Mouse (Mus musculus) olfactory bulb, adult 2 months (tissue): ENCODE data around the gene Gm20521. TPM values are rescaled to one million over a fixed set of nuclear protein-coding genes. Genes with fewer than 3 reads are reported as not detected.
"Not testable (repeated sequence)": the region's sequence is repeated elsewhere in the genome, so short reads cannot be mapped to it uniquely, and the experiment has no call there.

Experiments used
- H3K27ac ChIP-seq: fragments of 200-500 bp; 2 replicates; pipeline ENCODE4 v1.5.1; 2012; ENCODE audit warnings: low read depth, low read length; ENCODE audit not compliant: insufficient read depth
- H3K4me1 ChIP-seq: fragments of 200-500 bp; 2 replicates; pipeline ENCODE4 v1.6.1; 2012; ENCODE audit warnings: low read length; ENCODE audit not compliant: control insufficient read depth, insufficient read depth
- H3K4me3 ChIP-seq: fragments of 200-500 bp; 2 replicates; pipeline ENCODE4 v1.5.1; 2012; ENCODE audit warnings: mild to moderate bottlenecking, low read depth, low read length, moderate library complexity; ENCODE audit not compliant: insufficient read depth
- CTCF ChIP-seq: fragments of 200-500 bp; IDR thresholded peaks from 2 replicates; pipeline ENCODE4 v1.5.1; 2012; ENCODE audit warnings: low read depth, mild to moderate bottlenecking, low read length, moderate library complexity; ENCODE audit not compliant: insufficient read depth
- POLR2A ChIP-seq: fragments of 200-500 bp; IDR thresholded peaks from 2 replicates; pipeline ENCODE4 v1.6.1; 2012; ENCODE audit warnings: mild to moderate bottlenecking, low read depth, low read length, moderate library complexity; ENCODE audit not compliant: insufficient read depth
- WGBS: fragments of 180-500 bp; shearing (Covaris S2); methylation state at CpG from one replicate; pipeline ENCODE4 v1.1.7; 2018; 5-methylcytosine and 5-hydroxymethylcytosine counted together
- polyA plus RNA-seq: library from polyadenylated mRNA; stranded (reverse); fragments of >200 nt; gene quantifications from 2 replicates; pipeline ENCODE4 v1.2.4, GENCODE M21; 2012; ENCODE audit warnings: low replicate concordance; ENCODE audit not compliant: missing spikeins, insufficient read depth, insufficient read length

Gm20521 gene
- polyA plus RNA-seq, 1 experiment = not detected

DNA sequence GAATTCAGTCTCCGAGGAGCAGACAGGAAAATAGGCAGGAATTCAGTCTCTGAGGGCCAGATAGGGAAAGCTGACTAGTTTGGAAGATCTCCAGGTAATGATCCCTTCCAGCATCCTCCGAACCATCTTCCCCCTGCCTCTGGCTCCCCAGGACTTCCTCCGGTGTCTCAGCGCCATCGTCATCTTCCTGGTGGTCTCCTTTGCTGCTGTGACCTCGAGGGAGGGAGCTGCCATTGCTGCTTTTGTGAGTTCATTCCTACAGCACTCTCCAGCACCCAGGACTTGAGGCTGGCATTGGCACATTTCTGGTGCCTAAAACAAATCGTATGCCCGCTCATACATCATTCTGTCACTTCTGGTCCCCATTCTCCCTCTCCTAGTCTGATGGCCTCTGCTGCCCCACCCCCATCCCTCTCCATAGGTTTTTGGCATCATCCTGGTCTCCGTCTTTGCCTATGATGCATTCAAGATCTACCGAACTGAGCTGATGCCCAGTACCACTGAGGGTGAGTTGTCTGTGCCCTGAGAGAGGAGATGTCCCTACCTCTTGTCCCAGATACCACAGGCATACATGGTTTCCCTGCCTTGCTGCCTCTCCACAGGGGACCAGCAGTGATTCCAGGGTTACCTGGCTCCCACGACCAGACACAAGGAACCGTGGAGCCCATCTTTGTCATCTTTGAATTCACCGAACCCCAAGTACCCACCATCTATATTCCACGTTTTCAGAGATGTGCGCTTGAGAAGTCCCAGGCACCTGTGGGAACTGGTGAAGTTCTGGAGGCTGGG is 55.4 kb downstream of the Gm20521 start:
- WGBS = 79% methylated on average over 15 of the region's 15 CpGs
- peaks cover 13% of the 10 kb centered on the region for H3K4me1 ChIP-seq
- no peak overlapping the region for H3K4me3 ChIP-seq
- no peak overlapping the region for H3K27ac ChIP-seq
- TF ChIP-seq CTCF (no peak), POLR2A (no peak)

DNA sequence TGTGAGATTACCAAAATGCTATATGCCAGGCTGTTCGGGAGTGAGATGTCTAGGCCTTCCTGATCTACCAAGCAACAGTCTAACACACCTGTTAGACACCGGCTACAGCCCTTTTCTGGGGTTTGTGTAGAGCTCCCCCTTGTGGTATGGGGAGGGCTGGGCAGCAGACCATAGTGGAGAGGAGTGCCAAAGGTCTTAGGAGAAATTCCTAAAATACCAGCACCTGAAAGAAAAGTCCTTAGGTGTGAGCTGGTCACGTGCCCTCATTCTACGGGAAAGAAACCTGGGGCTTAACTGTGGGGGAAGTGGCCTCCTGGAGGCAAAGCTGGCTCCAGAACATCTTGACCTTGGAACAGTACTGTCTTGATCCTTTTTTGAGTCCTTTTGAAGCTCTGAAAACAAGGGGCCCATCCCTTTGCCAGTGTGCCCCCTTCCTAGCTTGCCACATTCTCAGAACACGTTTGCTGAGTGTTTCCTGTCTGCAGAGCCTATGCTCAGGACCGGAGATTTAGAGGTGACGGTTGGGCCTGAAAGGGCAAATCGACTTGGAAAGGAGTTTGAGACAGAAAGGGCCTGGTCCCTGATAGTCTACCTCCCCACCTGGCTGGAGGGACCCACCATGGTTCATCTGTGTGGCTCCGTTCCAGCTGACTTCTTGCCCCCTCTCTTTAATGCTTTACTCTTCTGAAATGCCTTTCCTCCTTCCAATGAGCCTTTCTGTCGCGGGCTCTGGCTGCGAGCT is 56.4 kb downstream of the Gm20521 start:
- TF ChIP-seq POLR2A (no peak), CTCF (no peak)
- H3K4me1 ChIP-seq = peaks cover 13% of the 10 kb centered on the region
- WGBS = 68% methylated on average over 12 of the region's 12 CpGs
- no peak overlapping the region for H3K27ac ChIP-seq
- H3K4me3 ChIP-seq = no peak overlapping the region

DNA sequence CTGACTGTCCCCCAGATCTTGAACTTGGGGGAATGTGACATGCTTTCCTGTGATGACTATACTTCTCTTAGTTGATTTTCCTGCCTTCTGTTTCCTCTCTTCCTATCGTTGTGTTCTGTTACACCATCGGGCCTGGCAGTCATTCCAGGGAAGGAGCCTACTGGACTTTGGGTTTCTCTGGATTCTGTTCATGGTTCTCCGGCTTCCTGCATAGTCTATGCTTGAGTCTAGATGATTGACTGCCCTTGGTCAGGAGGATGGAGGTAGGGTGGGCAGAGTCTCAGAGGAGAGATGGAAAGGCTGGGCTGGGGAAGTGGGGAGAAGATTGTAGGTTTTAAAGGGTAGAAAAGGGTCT is 56.9 kb downstream of the Gm20521 start:
- WGBS = 81% methylated on average over 3 of the region's 3 CpGs
- TF ChIP-seq POLR2A (no peak), CTCF (no peak)

DNA sequence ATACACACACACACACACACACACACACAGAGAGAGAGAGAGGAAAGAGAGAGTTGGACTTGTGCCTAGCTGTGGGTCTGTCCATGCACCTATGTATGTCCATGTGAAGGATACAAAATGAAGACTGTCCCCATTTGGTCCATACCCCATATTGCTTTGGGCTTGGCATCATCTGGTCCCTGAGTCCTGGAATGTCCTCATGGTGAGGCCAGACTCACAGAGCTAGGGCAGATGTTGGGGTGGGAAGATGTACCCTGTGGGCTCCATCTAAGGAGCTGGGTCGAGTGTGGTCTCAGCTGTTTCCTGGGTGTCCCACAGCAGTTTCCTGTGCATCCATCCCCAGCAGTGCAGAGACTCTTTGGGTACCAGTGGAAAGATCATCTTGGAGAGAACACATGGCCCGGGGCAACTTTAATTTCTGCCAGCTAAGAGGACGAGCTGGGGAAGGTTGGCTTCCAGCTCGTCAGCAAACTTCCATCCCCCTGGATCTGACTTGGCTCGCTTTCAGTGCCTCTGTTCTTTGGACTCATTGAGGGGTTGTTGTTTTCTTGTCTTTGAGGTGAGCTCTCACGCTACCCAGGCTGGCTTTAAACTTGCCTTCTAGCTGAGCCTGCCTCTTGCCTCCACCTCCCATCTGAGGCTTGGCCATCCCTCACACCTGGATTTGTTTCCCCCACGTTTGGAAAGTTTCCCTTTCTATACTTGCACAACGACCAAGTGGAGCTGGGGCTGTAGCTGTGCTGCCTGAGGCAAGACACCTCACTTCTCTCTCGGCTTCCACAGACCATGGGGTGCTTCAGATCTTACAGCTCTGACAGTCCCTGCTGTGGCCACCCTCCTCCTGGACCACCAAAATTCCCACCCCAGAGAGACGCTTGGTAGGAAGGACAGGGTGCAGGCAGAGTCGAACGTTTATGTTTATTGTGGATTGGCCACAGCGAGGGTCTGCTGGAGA is 58.1 kb downstream of the Gm20521 start:
- no peak for TF ChIP-seq POLR2A
- H3K27ac ChIP-seq = no peak overlapping the region
- 64% methylated on average over 13 of the region's 13 CpGs for WGBS

More for the DNA sequence above, 56.9 kb downstream of the Gm20521 start:
- Histone ChIP-seq H3K27ac (no peak overlapping the region), H3K4me3 (no peak overlapping the region), H3K4me1 (peaks cover 13% of the 10 kb centered on the region)

DNA sequence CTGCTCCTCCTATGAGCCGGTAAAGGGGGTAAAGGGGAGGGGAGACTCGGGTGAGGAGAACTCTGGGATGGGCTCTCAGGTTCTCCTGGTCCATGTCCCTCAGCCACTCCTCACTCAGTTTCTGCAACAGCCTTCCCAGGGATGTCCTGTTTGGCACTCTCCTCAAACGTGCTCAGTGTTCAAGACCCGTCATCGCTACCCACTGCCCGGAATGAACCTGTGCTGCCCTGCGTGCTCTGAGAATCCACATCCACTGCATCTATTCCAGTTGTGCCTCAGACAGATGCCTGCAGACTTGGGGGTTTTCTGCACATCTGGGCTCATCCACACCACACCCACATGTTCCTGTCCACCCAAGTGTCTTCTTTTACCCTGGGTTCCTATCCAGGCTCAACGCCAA is 59.2 kb downstream of the Gm20521 start:
- H3K4me1 ChIP-seq = peaks cover 9% of the 10 kb centered on the region
- TF ChIP-seq CTCF (no peak), POLR2A (no peak)
- WGBS = 94% methylated on average over 8 of the region's 8 CpGs
- no peak overlapping the region for H3K27ac ChIP-seq
- H3K4me3 ChIP-seq = no peak overlapping the region

More for the DNA sequence above, 58.1 kb downstream of the Gm20521 start:
- peaks cover 13% of the 10 kb centered on the region for H3K4me1 ChIP-seq
- H3K4me3 ChIP-seq = no peak overlapping the region

DNA sequence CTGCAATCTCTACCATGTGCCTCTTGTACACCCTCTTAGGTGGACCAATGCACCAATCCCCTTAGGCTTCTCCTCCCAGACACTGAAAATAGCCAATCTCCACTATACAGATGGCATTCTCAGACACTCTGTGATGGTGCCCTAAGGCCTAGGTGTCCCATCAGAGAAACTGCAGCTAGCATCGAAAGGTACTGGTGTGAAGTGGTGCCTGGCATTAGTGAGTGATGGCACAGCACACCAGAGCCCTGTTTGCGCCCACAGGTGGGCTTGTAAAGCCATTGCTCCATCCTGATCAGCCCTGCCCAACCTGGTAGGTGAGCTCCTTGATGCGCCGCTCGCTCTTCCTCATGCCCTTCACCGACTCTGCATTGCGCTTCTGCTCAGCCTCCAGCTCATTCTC is 60.7 kb downstream of the Gm20521 start:
- WGBS = 96% methylated on average over 7 of the region's 7 CpGs
- TF ChIP-seq POLR2A (no peak), CTCF (no peak)
- Histone ChIP-seq H3K27ac (no peak overlapping the region), H3K4me3 (no peak overlapping the region), H3K4me1 (peaks cover 2% of the 10 kb centered on the region; the same call in 1 of the 2 replicates)

DNA sequence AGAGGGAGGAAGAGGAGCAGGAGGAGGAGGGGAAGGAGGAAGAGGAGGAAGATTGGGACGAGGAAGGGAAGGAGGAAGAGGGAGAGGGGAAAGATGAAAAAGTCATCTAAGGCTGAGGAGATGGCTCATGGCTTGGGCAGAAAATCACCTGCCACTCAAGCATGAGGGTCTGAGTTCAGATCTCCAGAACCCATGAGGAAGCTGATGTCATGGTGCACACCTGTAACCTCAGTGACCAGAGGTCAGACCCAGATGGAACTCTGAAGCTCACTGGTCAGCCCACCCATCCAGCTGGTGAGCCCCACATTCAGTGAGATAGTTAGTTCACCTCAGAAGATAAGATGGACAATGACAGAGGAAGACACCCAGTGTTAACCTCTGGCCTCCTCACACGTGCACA is 61.7 kb downstream of the Gm20521 start:
- WGBS = 70% methylated on average over 2 of the region's 2 CpGs
- Histone ChIP-seq H3K27ac (no peak overlapping the region), H3K4me3 (no peak overlapping the region), H3K4me1 (no peaks in the 10 kb centered on the region)
- TF ChIP-seq POLR2A (no peak), CTCF (no peak)

DNA sequence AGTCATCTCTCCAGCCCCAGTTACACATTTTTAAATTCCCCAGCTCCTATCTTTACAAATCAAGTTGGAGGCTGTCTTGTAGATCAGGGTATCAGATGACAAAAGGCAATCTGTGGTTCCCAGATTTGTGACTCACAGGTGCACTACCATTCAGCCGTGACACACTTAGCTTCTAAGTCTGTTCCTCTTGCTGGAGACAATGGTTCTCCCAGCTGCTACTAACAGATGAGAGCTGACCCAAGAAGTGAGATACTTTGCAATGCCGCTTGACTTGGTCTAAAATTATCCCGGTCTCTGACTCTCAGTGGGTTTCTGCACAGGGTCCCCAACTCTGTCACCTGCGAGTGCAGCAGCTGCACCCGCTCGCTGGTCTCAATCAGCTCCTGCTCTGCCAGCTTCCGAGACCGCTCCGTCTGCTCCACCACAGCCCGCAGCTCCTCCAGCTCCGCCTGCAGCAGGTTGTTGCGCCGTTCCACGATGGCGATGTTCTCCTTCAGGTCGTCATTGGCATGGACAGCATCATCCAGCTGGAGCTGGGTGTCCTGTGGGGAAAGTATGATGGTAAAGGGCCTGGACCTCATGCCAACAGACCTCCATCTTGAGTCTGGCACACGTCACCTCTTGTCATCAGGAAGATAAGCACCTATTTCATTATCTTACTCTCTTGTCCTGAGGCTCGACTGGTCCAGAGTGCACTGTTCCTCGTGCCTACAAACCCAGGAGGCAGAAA is 62.9 kb downstream of the Gm20521 start:
- H3K4me1 ChIP-seq = no peaks in the 10 kb centered on the region
- no peak for TF ChIP-seq POLR2A
- no peak for TF ChIP-seq CTCF
- 80% methylated on average over 19 of the region's 19 CpGs for WGBS
- no peak overlapping the region for H3K4me3 ChIP-seq
- H3K27ac ChIP-seq = no peak overlapping the region

DNA sequence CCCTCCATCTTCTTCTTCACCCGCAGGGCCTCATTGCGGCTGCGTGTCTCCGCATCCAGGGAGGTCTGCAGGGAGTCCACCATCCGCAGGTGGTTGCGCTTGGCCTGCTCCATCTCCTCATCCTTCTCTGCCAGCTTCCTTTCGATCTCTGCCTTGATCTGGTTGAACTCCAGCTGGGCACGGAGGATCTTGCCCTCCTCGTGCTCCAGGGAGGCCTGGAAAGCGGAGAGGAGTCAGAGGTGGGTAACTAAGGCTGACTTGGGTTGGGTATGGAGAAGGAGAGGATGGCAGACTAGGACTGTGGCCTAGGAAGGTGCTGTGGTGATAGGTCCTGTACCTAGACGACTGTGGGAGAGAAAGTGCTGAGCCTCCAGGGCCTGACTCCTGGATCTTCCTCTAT is 63.8 kb downstream of the Gm20521 start:
- H3K27ac ChIP-seq, H3K4me1 ChIP-seq, H3K4me3 ChIP-seq: not testable (repeated sequence)
- WGBS = 91% methylated on average over 11 of the region's 11 CpGs
